Mouse (Mus musculus): Measurements from ENCODE around the gene Khnyn. TPM values are rescaled to one million over a fixed set of nuclear protein-coding genes. Genes with fewer than 3 reads are reported as not detected.
A peak's percentile ranks its signal among the peaks of the same experiment; 100 is the strongest.

Gene Khnyn
- 10.9 and 11.4 TPM in 2 replicates for polyA plus RNA-seq (2015; fragmentation: Nextera tagmentation; extraction: Ambion mirVana)

GRCm38 (mm10) chr14:55884713-55885113, at the start of gene Khnyn:
TSS of gene Khnyn (plus strand) at chr14:55884947.
- H3K4me1 ChIP-seq = peaks cover 24% of the 10 kb centered on the region
- WGBS = 0% methylated on average over 30 of the region's 30 CpGs
- peak within 1 kb of the TSS; percentile 79 for H3K9ac ChIP-seq
- H3K27ac ChIP-seq = peak within 1 kb of the TSS; percentile 64
- H3K4me3 ChIP-seq = peak within 1 kb of the TSS; percentile 81
- peak; percentile 91 for ATAC-seq (replicated peaks)
- peak within 1 kb of the TSS; percentile 91 for H3K4me2 ChIP-seq
- H3K27me3 ChIP-seq (replicated peaks) = no peaks in the 10 kb centered on the region
- peaks cover 17% of the 10 kb centered on the region; the same call in 1 of the 2 replicates for H3K36me3 ChIP-seq (replicated peaks)
- no peaks in the 10 kb centered on the region for H3K9me3 ChIP-seq

GRCm38 (mm10) chr14:55838312-55838711, 46.4 kb upstream of the Khnyn start:
- Histone ChIP-seq H3K36me3 (replicated peaks) (no peaks in the 10 kb centered on the region), H3K4me3 (no peak overlapping the region), H3K4me2 (no peak overlapping the region), H3K27me3 (replicated peaks) (no peaks in the 10 kb centered on the region), H3K9ac (no peak overlapping the region), H3K4me1 (no peaks in the 10 kb centered on the region), H3K27ac (no peak overlapping the region), H3K9me3 (no peaks in the 10 kb centered on the region)
- WGBS = 85% methylated on average over 5 of the region's 5 CpGs
- no peak for ATAC-seq (replicated peaks)

GRCm38 (mm10) chr14:55838740-55839139, 46.0 kb upstream of the Khnyn start:
- Histone ChIP-seq H3K27me3 (replicated peaks) (no peaks in the 10 kb centered on the region), H3K9me3 (no peaks in the 10 kb centered on the region), H3K4me2 (no peak overlapping the region), H3K4me3 (no peak overlapping the region), H3K4me1 (no peaks in the 10 kb centered on the region), H3K27ac (no peak overlapping the region), H3K9ac (no peak overlapping the region), H3K36me3 (replicated peaks) (no peaks in the 10 kb centered on the region)
- ATAC-seq (replicated peaks) = no peak
- 84% methylated on average over 4 of the region's 4 CpGs for WGBS

- H3K4me3 ChIP-seq = no peak overlapping the region
- no peaks in the 10 kb centered on the region for H3K4me1 ChIP-seq
- H3K9ac ChIP-seq = no peak overlapping the region
- no peak overlapping the region for H3K4me2 ChIP-seq
- no peak overlapping the region for H3K27ac ChIP-seq
- no peak for ATAC-seq (replicated peaks)
- no peaks in the 10 kb centered on the region for H3K9me3 ChIP-seq
- H3K36me3 ChIP-seq (replicated peaks) = no peaks in the 10 kb centered on the region
- H3K27me3 ChIP-seq (replicated peaks) = no peaks in the 10 kb centered on the region
- WGBS = 59% methylated on average over 4 of the region's 4 CpGs
Measured at GRCm38 (mm10) chr14:55840853-55841366, 43.8 kb upstream of the Khnyn start.

- Histone ChIP-seq H3K4me2 (no peak overlapping the region), H3K4me3 (no peak overlapping the region), H3K27me3 (replicated peaks) (no peaks in the 10 kb centered on the region), H3K27ac (no peak overlapping the region), H3K36me3 (replicated peaks) (no peaks in the 10 kb centered on the region), H3K9ac (no peak overlapping the region), H3K4me1 (no peaks in the 10 kb centered on the region), H3K9me3 (no peaks in the 10 kb centered on the region)
- no peak for ATAC-seq (replicated peaks)
- 89% methylated on average over 4 of the region's 4 CpGs for WGBS
Measured at GRCm38 (mm10) chr14:55842794-55843193, 42.0 kb upstream of the Khnyn start.

GRCm38 (mm10) chr14:55845506-55846294, 39.0 kb upstream of the Khnyn start:
- ATAC-seq (replicated peaks) = no peak
- no peak overlapping the region for H3K4me2 ChIP-seq
- no peak overlapping the region for H3K4me3 ChIP-seq
- H3K36me3 ChIP-seq (replicated peaks) = no peaks in the 10 kb centered on the region
- no peaks in the 10 kb centered on the region for H3K4me1 ChIP-seq
- H3K9ac ChIP-seq = no peak overlapping the region
- no peaks in the 10 kb centered on the region for H3K27me3 ChIP-seq (replicated peaks)
- H3K9me3 ChIP-seq = no peaks in the 10 kb centered on the region
- H3K27ac ChIP-seq = no peak overlapping the region
- WGBS = 77% methylated on average over 9 of the region's 9 CpGs

GRCm38 (mm10) chr14:55850885-55851284, 33.9 kb upstream of the Khnyn start:
- Histone ChIP-seq H3K4me2 (no peak overlapping the region), H3K4me3 (no peak overlapping the region), H3K27me3 (replicated peaks) (no peaks in the 10 kb centered on the region), H3K27ac (no peak overlapping the region), H3K36me3 (replicated peaks) (no peaks in the 10 kb centered on the region), H3K9me3 (no peaks in the 10 kb centered on the region), H3K9ac (no peak overlapping the region), H3K4me1 (peaks cover 26% of the 10 kb centered on the region)
- no peak for ATAC-seq (replicated peaks)
- WGBS = 70% methylated on average over 6 of the region's 6 CpGs

- Histone ChIP-seq H3K27ac (peak overlapping the region; percentile 83), H3K9ac (no peak overlapping the region; the same call in 1 of the 2 replicates), H3K4me3 (peak overlapping the region; percentile 65), H3K36me3 (replicated peaks) (no peaks in the 10 kb centered on the region), H3K27me3 (replicated peaks) (no peaks in the 10 kb centered on the region), H3K4me2 (peak overlapping the region; percentile 61), H3K9me3 (no peaks in the 10 kb centered on the region), H3K4me1 (peaks cover 45% of the 10 kb centered on the region)
- 4% methylated on average over 11 of the region's 11 CpGs for WGBS
- peak; percentile 79 for ATAC-seq (replicated peaks)
Measured at GRCm38 (mm10) chr14:55852646-55853551, 31.8 kb upstream of the Khnyn start.

- Histone ChIP-seq H3K9ac (peak within 1 kb of the TSS; percentile 67), H3K27me3 (replicated peaks) (no peaks in the 10 kb centered on the region), H3K9me3 (no peaks in the 10 kb centered on the region), H3K4me3 (peak within 1 kb of the TSS; percentile 65), H3K4me2 (peak within 1 kb of the TSS; percentile 61), H3K27ac (peak within 1 kb of the TSS; percentile 83), H3K4me1 (peaks cover 49% of the 10 kb centered on the region), H3K36me3 (replicated peaks) (no peaks in the 10 kb centered on the region)
- 2% methylated on average over 33 of the region's 33 CpGs for WGBS
- peak; percentile 84 for ATAC-seq (replicated peaks)
Measured at GRCm38 (mm10) chr14:55853621-55854285, 31.0 kb upstream of the Khnyn start, which contains the start of gene Nynrin. TSS of gene Nynrin (plus strand) at chr14:55854010.

- peak overlapping the region; percentile 61 for H3K4me2 ChIP-seq
- no peaks in the 10 kb centered on the region for H3K9me3 ChIP-seq
- H3K4me1 ChIP-seq = peaks cover 56% of the 10 kb centered on the region
- WGBS = under 1% methylated on average over 9 of the region's 9 CpGs
- H3K27me3 ChIP-seq (replicated peaks) = no peaks in the 10 kb centered on the region
- peak overlapping the region; percentile 83 for H3K27ac ChIP-seq
- no peaks in the 10 kb centered on the region for H3K36me3 ChIP-seq (replicated peaks)
- H3K4me3 ChIP-seq = peak overlapping the region; percentile 65
- peak; percentile 44 for ATAC-seq (replicated peaks)
- peak overlapping the region; percentile 67 for H3K9ac ChIP-seq
Measured at GRCm38 (mm10) chr14:55854406-55855100, 30.2 kb upstream of the Khnyn start.

GRCm38 (mm10) chr14:55855101-55855561, 29.6 kb upstream of the Khnyn start:
- peak overlapping the region; percentile 61 for H3K4me2 ChIP-seq
- peak overlapping the region; percentile 67 for H3K9ac ChIP-seq

More at GRCm38 (mm10) chr14:55855101-55855561, 29.6 kb upstream of the Khnyn start:
- Histone ChIP-seq H3K27me3 (replicated peaks) (no peaks in the 10 kb centered on the region), H3K4me1 (peaks cover 57% of the 10 kb centered on the region), H3K4me3 (peak overlapping the region; percentile 65), H3K9me3 (no peaks in the 10 kb centered on the region), H3K36me3 (replicated peaks) (no peaks in the 10 kb centered on the region), H3K27ac (peak overlapping the region; percentile 83)
- ATAC-seq (replicated peaks) = peak; percentile 41
- 0% methylated on average over 4 of the region's 4 CpGs for WGBS
